Mouse (Mus musculus) kidney, postnatal 0 days (tissue): ENCODE results near the gene Zfp819. TPM values are rescaled to one million over a fixed set of nuclear protein-coding genes. Genes with fewer than 3 reads are reported as not detected.

Source experiments
- ATAC-seq: fragments of 200-750 bp; cut with Nextera tagmentation; replicated peaks from 2 replicates; pipeline ENCODE4 v1.8.0; 2017; ENCODE audit warnings: low read depth, moderate number of reproducible peaks, moderate TSS enrichment, moderate library complexity; ENCODE audit not compliant: low FRiP score
- DNase-seq: peaks from one replicate; pipeline ENCODE4 v3.0.0-alpha.2; 2016; ENCODE audit warnings: low spot score
- H3K27ac ChIP-seq: fragments of 300-500 bp; sonication (generic); 2 replicates; pipeline ENCODE4 v1.5.1; 2014; ENCODE audit warnings: mild to moderate bottlenecking
- H3K27me3 ChIP-seq: fragments of 300-500 bp; sonication (generic); 2 replicates; pipeline ENCODE4 v1.6.1; 2014; ENCODE audit warnings: low read length, mixed read lengths; ENCODE audit not compliant: insufficient read depth
- H3K36me3 ChIP-seq: fragments of 300-500 bp; sonication (generic); 2 replicates; pipeline ENCODE4 v1.6.1; 2014; ENCODE audit warnings: low read length, mixed read lengths; ENCODE audit not compliant: insufficient read depth
- H3K4me1 ChIP-seq: fragments of 300-500 bp; sonication (generic); replicated peaks from 2 replicates; pipeline ENCODE4 v1.6.1; 2014; ENCODE audit warnings: antibody characterized with exemption, low read length, mixed read lengths; ENCODE audit not compliant: insufficient read depth
- H3K4me2 ChIP-seq: fragments of 300-500 bp; sonication (generic); 2 replicates; pipeline ENCODE4 v1.6.1; 2014; ENCODE audit warnings: mild to moderate bottlenecking, low read length, moderate library complexity, mixed read lengths
- H3K4me3 ChIP-seq: fragments of 300-500 bp; sonication (generic); replicated peaks from 2 replicates; pipeline ENCODE4 v1.5.1; 2014; ENCODE audit warnings: low read depth, low read length
- H3K9ac ChIP-seq: fragments of 300-500 bp; sonication (generic); 2 replicates; pipeline ENCODE4 v1.6.1; 2014; ENCODE audit warnings: low read depth, low read length
- H3K9me3 ChIP-seq: fragments of 300-500 bp; sonication (generic); replicated peaks from 2 replicates; pipeline ENCODE4 v1.6.1; 2016; ENCODE audit warnings: low read length, inconsistent platforms, mixed read lengths
- CTCF ChIP-seq: IDR thresholded peaks from 2 replicates; pipeline ENCODE4 v1.5.1; 2016; ENCODE audit warnings: antibody characterized with exemption, low read depth, mild to moderate bottlenecking, moderate library complexity
- WGBS: fragments of 180-500 bp; shearing (Covaris S2); extraction: QIAGEN DNeasy Blood & Tissue Kit; methylation state at CpG from one replicate; pipeline ENCODE4 v1.1.7; 2014; 5-methylcytosine and 5-hydroxymethylcytosine counted together
- polyA plus RNA-seq: library from polyadenylated mRNA; unstranded; fragments of >200 nt; fragmentation: Nextera tagmentation; extraction: Ambion mirVana; gene quantifications from 2 replicates; pipeline ENCODE4 v1.2.1, GENCODE M21; 2015

Gene Zfp819
- polyA plus RNA-seq, 1 experiment from 2014 or later, result 0.08 TPM

DNA sequence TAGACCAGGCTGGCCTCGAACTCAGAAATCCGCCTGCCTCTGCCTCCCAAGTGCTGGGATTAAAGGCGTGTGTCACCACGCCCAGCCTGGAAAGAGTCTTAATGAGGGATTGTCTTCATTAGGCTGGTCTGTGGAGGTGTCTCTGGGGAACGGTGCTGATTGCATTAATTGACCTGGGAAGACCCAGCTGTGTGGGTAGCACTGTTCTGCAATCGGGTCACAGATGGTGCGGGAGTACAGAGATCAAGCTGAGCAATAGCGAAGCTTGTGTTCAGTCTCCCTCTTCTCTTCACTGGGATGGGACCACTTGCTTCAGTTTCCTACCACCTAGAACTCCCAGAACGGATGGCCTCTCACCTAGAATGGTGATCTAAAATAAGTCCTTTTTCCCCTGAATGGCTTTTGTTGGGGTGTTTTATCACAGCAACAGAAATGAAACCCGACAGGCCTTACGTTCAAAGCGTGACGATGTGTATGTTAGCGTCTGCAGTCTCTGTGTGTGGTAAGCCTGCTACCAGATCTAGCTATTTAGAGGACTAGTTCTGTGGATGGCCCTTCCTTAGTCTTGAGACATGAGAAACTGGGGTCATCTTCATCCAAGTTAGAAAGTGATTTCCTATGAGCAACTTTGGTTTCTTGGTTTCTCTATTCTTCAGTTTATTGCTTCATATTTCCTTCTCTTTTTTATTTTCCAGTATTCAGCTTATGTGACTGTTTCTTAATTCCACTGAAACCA, 7.0 kb downstream of the Zfp819 start:
- Histone ChIP-seq H3K36me3 (no peaks in the 10 kb centered on the region), H3K9me3 (no peaks in the 10 kb centered on the region), H3K4me1 (no peaks in the 10 kb centered on the region), H3K4me2 (no peak overlapping the region), H3K9ac (no peak overlapping the region), H3K4me3 (no peak overlapping the region), H3K27me3 (no peaks in the 10 kb centered on the region), H3K27ac (no peak overlapping the region)
- DNase-seq, result no peak
- TF ChIP-seq CTCF, result no peak
- ATAC-seq, result no peak
- WGBS, result 86% methylated on average over 14 of the region's 14 CpGs

GRCm38 (mm10) chr7:43622927-43623326, 16.0 kb downstream of the Zfp819 start:
- Histone ChIP-seq H3K27me3 (no peaks in the 10 kb centered on the region), H3K4me1 (no peaks in the 10 kb centered on the region), H3K27ac (no peak overlapping the region), H3K4me2 (no peak overlapping the region), H3K9me3 (no peaks in the 10 kb centered on the region), H3K9ac (no peak overlapping the region), H3K4me3 (no peak overlapping the region), H3K36me3 (no peaks in the 10 kb centered on the region)
- 67% methylated on average over 7 of the region's 7 CpGs for WGBS
- ATAC-seq, result no peak
- DNase-seq, result no peak
- no peak for TF ChIP-seq CTCF

DNA sequence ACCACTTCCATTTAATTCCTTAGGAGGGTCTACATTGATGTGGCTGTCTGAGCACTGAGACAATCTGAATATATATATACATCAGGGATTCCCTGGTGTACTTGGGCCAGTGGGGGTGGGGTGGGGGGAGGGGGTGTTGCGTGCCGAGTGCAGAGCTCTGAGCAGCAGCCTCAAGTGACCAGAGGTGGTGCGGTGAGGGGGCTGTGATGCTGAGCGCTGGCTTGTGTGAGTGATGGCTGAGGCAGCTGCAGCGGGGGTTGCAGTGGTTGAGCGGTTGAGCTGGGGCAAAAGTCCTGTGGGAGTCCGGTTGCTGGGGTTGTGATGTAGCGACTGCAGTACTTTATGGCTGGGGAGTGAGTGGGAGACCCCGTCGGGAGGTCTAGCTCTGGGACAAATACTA, 16.9 kb downstream of the Zfp819 start:
- TF ChIP-seq CTCF, result no peak
- DNase-seq (no peak), ATAC-seq (no peak)
- Histone ChIP-seq H3K27me3 (no peaks in the 10 kb centered on the region), H3K36me3 (no peaks in the 10 kb centered on the region), H3K4me1 (no peaks in the 10 kb centered on the region), H3K4me3 (no peak overlapping the region), H3K27ac (no peak overlapping the region), H3K9me3 (no peaks in the 10 kb centered on the region), H3K4me2 (no peak overlapping the region), H3K9ac (no peak overlapping the region)
- 3% methylated on average over 10 of the region's 10 CpGs for WGBS

- Histone ChIP-seq H3K4me2 (no peak overlapping the region), H3K4me1 (no peaks in the 10 kb centered on the region), H3K9me3 (no peaks in the 10 kb centered on the region), H3K27me3 (no peaks in the 10 kb centered on the region), H3K27ac (no peak overlapping the region), H3K36me3 (no peaks in the 10 kb centered on the region), H3K9ac (no peak overlapping the region), H3K4me3 (no peak overlapping the region)
- no peak for ATAC-seq
- TF ChIP-seq CTCF, result no peak
- 71% methylated on average over 3 of the region's 3 CpGs for WGBS
- DNase-seq, result no peak
Measured at GRCm38 (mm10) chr7:43625065-43625464, 18.1 kb downstream of the Zfp819 start.

- Histone ChIP-seq H3K4me3 (no peak overlapping the region), H3K4me1 (no peaks in the 10 kb centered on the region), H3K9ac (no peak overlapping the region), H3K27me3 (no peaks in the 10 kb centered on the region), H3K36me3 (no peaks in the 10 kb centered on the region), H3K4me2 (no peak overlapping the region), H3K27ac (no peak overlapping the region), H3K9me3 (no peaks in the 10 kb centered on the region)
- WGBS, result 76% methylated on average over 8 of the region's 8 CpGs
- TF ChIP-seq CTCF, result no peak
- DNase-seq (no peak), ATAC-seq (no peak)
Measured at GRCm38 (mm10) chr7:43625794-43626422, 18.9 kb downstream of the Zfp819 start.

DNA sequence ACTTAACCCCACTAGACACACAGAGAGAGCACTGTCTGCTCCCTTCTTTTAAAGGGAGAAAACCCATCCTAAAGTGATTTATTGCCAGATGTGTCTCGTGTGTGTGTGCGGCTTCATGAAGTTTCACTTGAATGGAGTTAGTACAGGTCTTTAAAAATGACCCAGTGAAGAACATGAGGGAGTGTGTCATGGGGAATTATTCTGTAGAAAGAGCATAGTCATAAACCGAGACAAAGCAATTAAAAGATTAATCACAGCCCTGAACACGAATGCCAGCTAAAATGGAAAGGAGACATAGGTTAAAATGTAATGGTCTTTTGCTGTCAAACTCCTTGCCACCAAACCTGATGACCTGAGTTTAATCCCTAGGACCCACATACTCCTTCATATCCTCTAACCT, 27.0 kb downstream of the Zfp819 start:
- Histone ChIP-seq H3K4me3 (no peak overlapping the region), H3K9me3 (no peaks in the 10 kb centered on the region), H3K36me3 (no peaks in the 10 kb centered on the region), H3K4me2 (no peak overlapping the region), H3K4me1 (no peaks in the 10 kb centered on the region), H3K27me3 (no peaks in the 10 kb centered on the region), H3K9ac (no peak overlapping the region), H3K27ac (no peak overlapping the region)
- 38% methylated on average over 4 of the region's 4 CpGs for WGBS
- ATAC-seq (no peak), DNase-seq (no peak)
- no peak for TF ChIP-seq CTCF
